Mouse (Mus musculus) lung, postnatal 14 days (tissue): Measurements from ENCODE around the gene Fam71d.

ENCODE experiments used
- DNase-seq: peaks from one replicate; pipeline ENCODE4 v3.0.0; 2021

The Fam71d gene

DNA sequence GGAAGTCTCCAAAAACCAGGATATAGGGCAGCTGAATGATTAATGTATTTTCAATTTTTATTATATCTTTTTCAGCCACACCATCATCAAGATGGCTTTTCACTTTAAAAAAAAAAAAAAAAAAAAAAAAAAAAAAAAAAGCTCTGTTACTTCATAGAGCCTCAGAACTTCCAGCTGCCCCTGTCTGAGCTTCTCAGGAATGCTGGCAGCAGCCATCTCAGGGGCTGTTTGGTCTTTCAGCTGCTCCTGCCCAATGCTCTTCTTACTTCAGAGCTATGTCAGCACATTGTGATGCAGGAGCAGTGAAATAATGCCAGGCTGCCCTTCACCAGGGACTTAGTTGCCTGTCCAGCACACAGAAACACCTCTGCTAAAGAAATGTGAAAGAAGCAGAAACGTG lies at the start of gene Fam71d:
Gene Fam71d, plus strand, starts transcription at position 211 of the 400 bp plus-strand sequence.
- DNase-seq, result no peak

- no peak for DNase-seq
These were observed 47.6 kb upstream of the Fam71d start for GRCm38 (mm10) chr12:78643691-78644090.

- no peak for DNase-seq
These were observed 46.1 kb upstream of the Fam71d start for GRCm38 (mm10) chr12:78645282-78645681.

- DNase-seq, result no peak
These were observed 31.5 kb upstream of the Fam71d start for GRCm38 (mm10) chr12:78659718-78660304.

DNA sequence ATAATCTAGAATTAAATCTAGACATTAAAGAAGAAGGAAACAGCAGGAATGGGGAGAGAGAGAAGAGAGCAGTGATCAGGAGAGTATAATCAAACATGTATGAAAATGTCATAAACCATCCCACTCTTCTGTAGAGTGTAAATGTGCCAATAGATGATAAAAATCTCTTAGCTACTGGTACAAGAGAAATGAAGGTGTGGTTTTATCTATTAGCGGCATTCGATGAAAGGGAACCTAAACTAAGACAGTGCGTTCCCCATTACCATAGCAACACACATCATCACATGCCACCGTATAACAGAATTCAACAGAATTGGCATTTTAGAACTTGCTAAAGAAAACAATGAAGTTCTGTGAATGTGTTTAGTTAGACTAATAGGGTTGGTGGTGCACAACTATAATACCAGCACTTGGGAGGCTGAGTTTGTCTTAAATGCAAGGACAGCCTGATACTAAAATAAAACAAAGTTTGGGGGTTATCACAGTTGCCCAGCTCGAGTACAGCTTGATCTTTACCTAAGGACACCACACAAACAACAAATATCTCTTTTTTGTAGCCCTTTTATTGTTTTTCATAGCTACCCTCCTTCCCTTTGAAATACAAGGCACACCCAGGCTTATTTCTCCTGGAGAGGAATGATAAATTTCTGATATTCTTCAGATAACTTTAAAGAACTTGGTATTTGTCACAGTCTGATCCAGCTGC lies 13.1 kb upstream of the Fam71d start:
- DNase-seq, result no peak

GRCm38 (mm10) chr12:78678807-78679189 lies 12.5 kb upstream of the Fam71d start:
- no peak for DNase-seq

DNA sequence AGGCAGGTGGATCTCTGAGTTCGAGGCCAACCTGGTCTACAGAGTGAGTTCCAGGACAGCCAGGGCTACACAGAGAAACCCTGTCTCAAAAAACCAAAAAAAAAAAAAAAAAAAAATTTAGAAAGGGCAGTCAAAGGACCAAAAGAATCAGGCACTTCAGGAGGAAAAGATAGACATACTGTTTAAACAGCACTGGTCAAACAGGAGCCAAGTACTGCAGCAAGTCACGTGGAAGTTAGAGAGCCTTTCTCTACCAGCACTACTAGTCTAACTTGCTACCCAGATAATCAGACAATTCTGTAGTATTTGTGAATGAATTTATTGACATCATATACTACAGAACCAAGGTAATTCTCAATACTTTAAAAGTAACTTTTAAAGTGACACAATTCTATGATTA lies 10.3 kb upstream of the Fam71d start:
- DNase-seq, result no peak

DNA sequence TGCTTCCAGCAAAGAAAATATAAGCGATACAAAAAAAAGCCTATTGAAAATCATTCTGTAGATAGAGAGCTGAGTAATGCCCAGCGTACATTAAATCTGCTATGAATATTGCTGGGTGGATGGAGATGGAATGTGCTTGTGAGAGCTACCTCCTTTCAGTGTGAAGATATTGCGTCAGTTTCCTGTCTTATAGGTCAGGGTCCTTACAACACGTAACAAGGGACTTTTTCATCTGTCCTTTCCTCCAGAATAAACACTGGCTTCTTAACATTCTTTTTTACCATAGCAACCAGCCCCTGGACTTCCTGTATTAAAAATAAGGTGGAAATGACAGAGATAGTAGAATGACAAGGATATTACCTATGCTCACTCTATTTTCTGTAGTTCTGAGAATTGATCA lies 9.1 kb upstream of the Fam71d start:
- no peak for DNase-seq

DNA sequence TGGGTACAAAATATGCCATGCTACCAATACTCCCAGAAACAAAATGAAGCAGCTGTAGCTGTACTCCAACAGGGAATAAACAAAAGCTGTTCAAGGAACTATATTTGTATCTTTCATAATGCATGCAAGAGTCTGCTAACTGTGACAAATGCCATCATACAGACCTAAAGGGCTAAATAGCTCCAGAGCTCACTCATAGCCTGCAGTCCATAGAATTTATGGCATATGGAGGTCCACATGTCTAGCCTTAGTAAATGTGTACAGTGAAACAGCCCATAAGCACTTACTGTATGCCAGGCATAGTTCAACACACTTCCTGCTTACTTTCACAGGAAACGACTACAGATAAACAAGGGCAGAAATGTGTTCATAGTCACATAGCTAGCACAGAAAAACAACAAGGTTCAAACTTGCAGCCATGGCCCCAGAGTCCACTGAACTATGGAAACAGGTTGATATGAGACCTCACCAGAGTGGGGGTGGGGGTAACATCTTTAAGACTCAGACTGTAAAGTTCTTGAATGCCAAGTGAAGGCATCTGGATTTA lies 5.6 kb upstream of the Fam71d start:
- DNase-seq, result no peak

DNA sequence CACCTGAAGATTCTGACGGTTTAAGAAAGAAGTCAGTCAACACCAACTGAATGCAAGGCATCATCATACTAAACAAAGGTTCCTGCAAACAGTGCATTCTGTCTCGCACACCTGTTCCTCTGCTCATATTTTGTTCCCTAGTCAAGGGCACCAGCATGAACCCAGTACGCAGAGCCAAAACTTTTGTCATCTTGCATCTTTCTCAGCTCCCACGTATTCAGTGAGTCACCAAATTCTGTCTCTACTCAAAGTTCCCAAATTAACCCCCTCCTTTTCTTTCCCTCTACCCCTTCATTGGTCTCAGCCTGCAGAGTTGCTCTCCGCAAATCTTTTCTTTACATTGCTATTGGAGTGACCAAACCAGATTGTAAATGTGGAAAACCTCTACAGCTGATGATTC lies 2.5 kb upstream of the Fam71d start:
- DNase-seq, result no peak

DNA sequence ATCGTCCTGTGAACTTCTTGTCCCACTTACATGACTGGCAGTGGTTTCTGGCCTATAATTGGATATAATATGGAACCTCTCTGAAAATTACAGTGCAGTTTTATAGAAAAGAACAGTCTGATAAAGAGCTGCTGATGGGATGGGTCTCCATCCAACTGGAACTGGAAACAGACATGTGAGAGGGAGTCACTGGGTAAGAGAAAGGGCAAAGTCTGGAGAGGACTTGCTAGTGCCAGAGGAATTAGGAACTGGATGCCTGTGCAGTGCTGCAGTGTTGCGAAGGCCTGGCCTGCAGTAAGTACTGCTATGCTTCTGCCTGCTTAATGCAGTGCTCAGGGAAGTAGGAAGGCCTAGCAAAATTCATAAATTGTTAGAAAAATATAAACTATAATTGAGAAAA lies 1.9 kb downstream of the Fam71d start:
- no peak for DNase-seq

DNA sequence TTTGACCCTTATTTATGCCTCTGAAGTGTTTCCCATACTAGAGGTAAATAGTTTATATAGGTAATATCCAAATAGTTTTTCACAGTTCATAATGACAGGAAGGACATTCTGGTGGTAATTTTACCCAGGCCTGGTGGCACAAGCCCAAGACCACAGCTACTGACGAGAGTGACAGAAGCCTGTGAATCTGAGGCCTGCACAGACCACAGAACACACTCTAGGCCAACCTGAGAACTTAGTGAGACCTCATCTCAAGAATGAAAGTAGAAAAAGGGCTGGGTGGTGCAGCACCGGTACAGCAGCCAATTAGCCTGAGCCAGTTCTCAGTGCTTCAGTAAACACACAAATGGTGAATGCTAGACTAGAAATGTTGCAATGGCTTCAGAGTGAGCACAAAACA lies 26.4 kb downstream of the Fam71d start:
- no peak for DNase-seq

DNA sequence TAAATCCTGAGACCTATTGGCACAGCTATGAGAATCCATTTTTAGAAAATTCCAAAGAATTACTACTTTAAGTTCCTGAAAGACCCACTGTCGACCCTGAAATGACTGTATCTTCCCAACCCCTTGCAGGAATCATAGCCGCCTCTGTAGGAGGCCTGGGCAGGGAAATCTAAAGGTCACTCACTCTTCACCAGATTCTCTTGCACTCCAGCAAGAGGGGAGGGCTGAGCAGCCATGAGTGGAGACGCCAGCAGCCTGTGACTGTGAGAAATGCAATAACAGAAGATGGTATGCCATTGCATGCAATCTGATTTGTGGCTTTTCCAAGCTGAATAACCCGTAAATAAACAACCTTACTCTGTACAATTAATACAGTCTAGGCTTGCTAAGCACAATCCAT lies 36.4 kb downstream of the Fam71d start:
- no peak for DNase-seq

- DNase-seq, result no peak
These were observed 48.3 kb downstream of the Fam71d start for GRCm38 (mm10) chr12:78739633-78740032.

DNA sequence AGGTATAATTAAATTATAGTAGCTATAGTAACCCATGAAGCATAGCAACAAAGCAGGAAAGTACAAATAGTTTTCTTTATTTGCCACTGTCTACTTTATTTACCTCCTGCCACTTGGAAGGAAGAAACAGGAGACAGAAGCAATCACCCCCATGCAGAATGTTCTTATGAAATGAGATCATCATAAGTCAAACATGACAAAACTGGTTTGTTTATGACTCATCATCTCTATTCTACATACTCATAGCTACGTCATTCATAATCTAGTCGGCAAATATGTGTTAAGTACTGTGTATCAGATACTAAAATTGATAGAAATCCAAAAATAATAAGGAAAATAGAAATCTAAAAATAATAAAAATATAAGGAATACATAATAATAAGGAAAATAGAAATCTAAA lies 49.0 kb downstream of the Fam71d start:
- no peak for DNase-seq

GRCm38 (mm10) chr12:78746226-78746625 lies 54.9 kb downstream of the Fam71d start:
- DNase-seq, result no peak

GRCm38 (mm10) chr12:78747406-78747805 lies 56.1 kb downstream of the Fam71d start:
- DNase-seq, result no peak

DNA sequence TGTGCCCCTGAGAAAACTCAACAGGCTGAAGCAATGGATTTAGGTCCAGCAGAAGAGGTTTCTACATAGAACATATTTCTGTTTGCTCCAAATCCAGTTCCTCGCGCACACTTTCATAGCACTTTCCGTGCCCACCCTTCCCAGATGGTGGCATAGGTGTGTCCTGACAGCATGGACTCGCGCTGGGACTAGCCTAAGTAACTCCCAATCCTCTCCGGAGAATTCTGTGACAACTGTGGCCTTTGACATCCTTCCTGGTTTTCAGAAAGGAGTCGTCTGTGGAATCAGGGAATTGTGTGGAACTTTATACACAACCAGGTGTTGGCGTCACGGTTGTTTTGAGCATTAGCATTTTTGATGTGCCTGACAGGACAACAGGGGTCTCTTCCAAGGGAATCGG lies 56.8 kb downstream of the Fam71d start:
- peak; percentile 4 for DNase-seq

DNA sequence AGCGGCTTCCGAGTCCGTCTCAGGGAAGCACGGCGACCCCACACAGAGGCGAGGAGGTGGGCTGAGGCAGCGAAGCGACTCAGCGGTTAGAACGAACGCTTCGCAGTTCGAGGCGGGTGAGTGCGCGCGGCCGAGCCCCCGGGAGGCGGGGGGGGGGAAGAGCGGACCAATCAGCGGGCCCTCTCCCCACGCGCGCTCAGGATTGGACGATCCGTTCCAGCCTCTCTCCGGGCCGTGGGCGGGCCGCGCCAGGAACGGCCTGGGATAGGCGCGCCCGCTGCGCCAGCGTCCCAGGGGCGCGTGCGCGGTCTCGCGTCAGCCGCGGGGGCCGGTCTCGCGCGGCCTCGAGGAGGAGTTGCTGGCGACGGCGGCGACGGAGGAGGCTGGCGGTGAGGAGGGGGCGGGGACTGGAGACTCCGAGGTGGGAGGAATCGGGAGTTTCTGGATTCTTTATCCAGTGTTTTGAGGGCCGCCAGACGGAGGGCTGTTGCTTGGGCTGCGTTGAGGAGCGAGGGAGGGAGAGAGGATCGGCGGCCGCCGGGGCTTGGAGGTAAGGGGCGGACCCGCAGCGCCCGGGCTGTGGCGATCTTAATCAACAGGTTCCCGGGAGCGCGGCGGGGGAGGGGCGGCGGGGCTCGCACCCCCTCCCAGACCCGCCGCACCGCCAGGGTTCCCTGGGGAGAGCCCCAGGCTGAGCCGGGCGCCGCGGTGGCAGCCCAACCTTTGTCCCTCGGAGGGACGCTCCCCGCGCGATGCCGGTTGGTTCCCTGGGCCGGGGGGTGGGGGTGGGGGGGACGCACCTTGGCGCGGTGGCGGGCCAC lies 57.4 kb downstream of the Fam71d start, which contains the start of gene Mpp5:
Gene Mpp5, plus strand, starts transcription at position 351 of the 821 bp plus-strand sequence.
- peak; percentile 96 for DNase-seq

DNA sequence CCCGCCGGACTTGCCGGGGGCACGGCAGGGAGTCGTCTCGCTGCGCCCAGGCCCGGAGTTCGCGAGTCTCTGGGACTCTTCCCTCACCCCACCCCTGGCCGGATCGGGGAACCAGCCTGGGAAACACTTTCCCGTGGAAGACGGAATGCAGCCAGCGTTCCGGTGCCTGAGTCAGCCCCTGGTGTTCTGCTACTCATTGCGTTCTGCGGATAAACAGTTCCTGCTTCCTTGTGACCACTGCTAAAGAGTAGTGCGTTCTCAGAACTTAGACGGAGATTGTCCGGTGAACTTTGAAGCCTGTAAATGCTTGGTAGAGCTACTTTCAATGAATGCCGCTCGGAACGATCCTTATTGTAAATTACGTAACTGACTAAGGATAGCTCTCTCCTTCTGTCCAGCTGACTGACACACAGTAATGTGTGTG lies 58.1 kb downstream of the Fam71d start:
- peak; percentile 62 for DNase-seq

- no peak for DNase-seq
These were observed 70.6 kb downstream of the Fam71d start for GRCm38 (mm10) chr12:78761979-78762378.

GRCm38 (mm10) chr12:78769031-78769713 lies 77.8 kb downstream of the Fam71d start:
- no peak for DNase-seq

DNA sequence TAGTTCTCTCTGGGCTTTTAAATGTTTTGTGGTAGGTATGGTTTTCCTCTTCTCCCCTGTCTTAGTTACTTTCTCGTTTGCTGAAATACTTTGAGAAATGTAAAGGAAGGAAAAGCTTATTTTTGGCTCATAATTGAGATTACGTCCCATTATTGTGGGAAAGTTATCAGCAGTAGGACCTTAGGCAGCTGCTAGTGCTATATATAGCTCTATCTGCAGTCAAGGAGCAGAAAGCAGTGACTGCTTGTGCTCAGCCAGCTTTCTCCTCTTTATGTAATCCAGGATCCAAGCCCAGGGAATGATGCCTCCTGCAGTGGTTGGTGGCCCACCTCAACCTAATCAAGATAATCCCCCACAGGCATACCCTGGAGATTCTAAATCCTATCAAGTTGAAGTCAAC lies 81.9 kb downstream of the Fam71d start:
- DNase-seq, result no peak
